Mouse (Mus musculus) adrenal gland (tissue): ENCODE measurements at regions not wholly inside any gene's neighbourhood (a gene's known extent, or its start where the extent isn't known, plus 50 kb on each side); places are given as distances from the start of the nearest gene placed in this dataset.

Experiments
- intact Hi-C: fragments of 180-260 bp; cut with DNase I; formaldehyde crosslinking; loops from one replicate; pipeline ENCODE4 v1.15.1; 2025

DNA sequence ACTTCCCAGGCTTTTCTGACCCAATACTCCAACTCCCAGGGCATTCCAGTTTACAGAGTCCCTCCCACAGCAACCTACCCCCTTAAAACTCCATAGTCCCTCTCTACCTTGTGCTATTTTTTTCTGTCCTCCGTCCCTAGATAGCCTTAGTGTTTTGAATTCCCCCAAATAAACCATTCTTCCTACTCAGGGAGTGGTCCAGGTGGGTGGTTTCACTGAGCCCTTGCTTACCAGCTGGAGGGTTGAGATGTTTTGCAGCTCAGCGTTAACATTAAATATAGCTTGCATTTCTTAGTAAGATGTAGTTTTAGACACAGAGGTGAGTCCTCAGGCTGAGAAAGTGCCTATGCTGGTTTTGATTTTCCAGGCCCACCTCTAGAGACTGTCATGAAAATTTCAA, 313.0 kb downstream of the Bmper start:
- intact Hi-C loops, result loop anchor here (5.0 kb wide), 2 partner anchors 41 to 69 kb away; no protein-coding TSS in a partner anchor

- intact Hi-C loops, result loop anchor here (5.0 kb wide), 2 partner anchors 39 to 71 kb away; no protein-coding TSS in a partner anchor
These were observed 315.2 kb downstream of the Bmper start for GRCm38 (mm10) chr9:23538051-23538450.

GRCm38 (mm10) chr9:23551692-23552091, 328.8 kb downstream of the Bmper start:
- intact Hi-C loops, result no loop called here

- intact Hi-C loops, result no loop called here
These were observed 330.9 kb downstream of the Bmper start for GRCm38 (mm10) chr9:23553766-23554165.

DNA sequence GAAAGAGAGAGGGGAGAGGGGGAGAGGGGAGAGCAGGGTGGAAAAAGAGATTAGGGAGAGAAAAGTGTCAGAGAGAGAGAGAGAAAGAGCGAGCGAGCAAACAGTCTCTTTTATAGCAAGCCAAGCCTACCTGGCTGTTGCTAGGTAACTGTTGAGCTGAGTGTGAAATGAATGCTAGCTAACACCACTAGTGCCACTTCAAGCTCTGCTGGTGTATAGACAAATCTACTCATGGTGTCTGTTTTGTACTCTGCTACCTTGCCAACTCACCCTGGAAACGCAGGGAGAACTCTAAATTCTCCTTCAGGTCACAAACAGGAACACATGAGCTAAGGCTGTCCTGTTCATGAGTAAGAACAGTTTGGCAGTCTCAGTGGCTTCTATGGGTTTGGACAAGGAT, 334.7 kb downstream of the Bmper start:
- intact Hi-C loops, result no loop called here

DNA sequence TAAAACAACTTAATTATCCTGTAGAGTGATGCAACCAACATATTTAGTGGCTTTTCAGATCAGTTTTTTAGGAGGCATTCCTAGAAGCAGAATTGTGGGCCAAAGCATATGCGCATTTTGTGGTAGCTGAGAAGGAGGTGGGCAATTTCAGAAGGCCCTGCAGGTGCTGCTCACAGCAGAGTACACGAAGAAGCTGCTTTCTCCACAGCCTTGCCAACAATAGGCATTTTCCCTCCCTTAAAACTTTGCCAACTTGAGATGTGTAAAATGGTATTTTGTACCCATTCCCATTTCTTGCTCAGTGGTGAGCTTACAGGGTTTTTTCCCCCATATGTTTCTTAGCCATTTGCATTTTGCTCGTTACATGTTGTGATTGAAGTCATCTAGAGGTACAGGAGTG, 339.0 kb downstream of the Bmper start:
- intact Hi-C loops, result no loop called here

DNA sequence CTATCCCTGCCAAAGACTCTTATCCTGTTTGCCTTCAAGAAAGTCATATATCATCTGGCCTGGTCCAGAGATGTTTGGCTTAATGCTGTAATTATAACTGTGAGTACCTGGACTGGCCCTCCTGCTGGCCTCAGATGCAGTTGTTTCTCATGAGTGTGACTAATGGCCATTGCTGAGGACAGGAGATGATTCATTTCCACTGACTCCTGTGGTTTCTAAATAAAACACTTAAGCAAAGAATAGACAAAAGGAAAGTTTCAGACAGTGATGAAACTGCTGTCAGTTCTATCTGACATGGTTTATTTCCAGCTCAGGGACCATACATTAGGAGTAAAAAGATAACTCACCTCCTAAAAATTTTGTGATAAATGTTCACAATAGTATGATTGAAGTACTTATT, 344.2 kb downstream of the Bmper start:
- intact Hi-C loops, result no loop called here

DNA sequence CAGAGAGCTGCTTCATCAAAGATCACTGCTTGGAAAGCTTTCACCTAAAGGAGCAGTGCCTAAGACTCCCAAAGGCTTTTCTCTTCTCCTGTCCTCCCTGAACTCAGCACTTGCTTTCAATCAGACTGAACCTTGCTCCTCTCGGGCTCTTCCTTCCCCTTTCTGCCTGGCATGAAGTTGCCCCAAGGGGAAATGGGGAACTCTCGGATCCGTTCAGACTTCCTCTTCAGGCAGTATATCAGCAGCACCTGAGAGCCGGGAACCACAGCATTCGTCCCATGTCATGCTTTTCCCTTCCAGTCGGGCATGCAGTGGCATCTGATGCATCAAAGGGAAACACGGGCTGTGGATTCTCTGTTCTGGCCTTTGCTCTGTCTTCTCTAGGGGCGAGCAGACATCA, 347.3 kb downstream of the Bmper start:
- intact Hi-C loops, result loop anchor here (5.0 kb wide), 1 partner anchor 108 kb away; no protein-coding TSS in a partner anchor

- intact Hi-C loops, result loop anchor here (5.0 kb wide), 1 partner anchor 39 kb away; no protein-coding TSS in a partner anchor
These were observed 353.4 kb downstream of the Bmper start for GRCm38 (mm10) chr9:23576314-23576713.

- intact Hi-C loops, result no loop called here
These were observed 357.3 kb downstream of the Bmper start for GRCm38 (mm10) chr9:23580155-23580554.

DNA sequence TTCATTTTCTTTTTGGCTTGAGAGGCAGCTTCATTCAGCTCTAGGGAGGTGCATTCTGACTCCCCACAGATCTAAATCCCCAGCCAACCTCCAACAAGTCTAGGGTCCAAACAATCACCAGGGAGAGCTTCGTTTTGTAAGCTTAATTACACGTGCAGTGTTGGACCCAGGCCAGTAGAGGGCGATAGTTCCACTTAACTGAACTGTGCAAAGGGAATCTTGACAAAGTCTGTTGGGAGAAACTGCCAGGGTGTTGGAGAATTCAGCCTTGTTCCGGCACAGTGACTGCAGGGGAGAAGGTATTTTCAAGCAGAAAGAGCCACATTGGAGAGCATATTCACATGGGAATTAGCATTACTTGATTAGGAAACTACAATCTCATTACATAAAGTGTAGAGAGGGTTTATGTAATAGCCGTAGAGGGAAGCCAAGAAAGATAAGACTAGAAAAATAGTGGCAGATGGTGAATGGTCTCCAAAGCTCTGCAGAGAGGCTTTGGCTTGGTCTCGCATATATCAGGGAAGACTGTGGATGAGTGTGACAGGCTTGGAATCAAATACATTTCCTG, 358.2 kb downstream of the Bmper start:
- intact Hi-C loops, result no loop called here

DNA sequence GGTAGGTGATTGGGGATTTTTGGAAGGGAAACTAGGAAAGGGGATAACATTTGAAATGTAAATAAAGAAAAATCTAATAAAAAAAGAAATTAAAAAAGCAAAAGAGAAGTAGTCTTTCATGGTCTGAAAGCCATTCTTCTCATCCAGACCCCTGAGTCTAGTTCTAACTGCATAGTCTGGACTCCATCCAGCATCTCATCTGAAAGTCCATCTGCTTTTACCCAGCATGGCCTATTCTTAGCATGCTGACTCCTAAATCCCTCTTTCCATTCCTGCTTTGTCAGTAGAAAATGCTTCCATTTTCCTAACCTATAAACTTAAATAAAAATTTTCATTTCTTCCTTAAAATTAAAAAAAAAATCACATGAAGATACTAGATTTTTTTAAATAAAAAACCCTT, 361.7 kb downstream of the Bmper start:
- intact Hi-C loops, result no loop called here

GRCm38 (mm10) chr9:23589024-23589423, 366.1 kb downstream of the Bmper start:
- intact Hi-C loops, result no loop called here

GRCm38 (mm10) chr9:23591906-23592305, 369.0 kb downstream of the Bmper start:
- intact Hi-C loops, result no loop called here

GRCm38 (mm10) chr9:23600623-23601022, 377.7 kb downstream of the Bmper start:
- intact Hi-C loops, result no loop called here
